Mouse (Mus musculus) midbrain, postnatal 0 days (tissue): ENCODE results near the gene Tlr8. TPM values are rescaled to one million over a fixed set of nuclear protein-coding genes. Genes with fewer than 3 reads are reported as not detected.

Source experiments
- ATAC-seq: fragments of 200-750 bp; cut with Nextera tagmentation; 2 replicates; pipeline ENCODE4 v1.8.0; 2017; ENCODE audit warnings: moderate number of reproducible peaks, mild to moderate bottlenecking, moderate TSS enrichment, moderate library complexity; ENCODE audit not compliant: low FRiP score
- DNase-seq: peaks from one replicate; pipeline ENCODE4 v3.0.0-alpha.2; 2015; ENCODE audit warnings: low spot score
- H3K27ac ChIP-seq: fragments of 300-500 bp; sonication (generic); 2 replicates; pipeline ENCODE4 v1.5.1; 2014; ENCODE audit warnings: low read depth, mild to moderate bottlenecking, low read length, mixed read lengths
- H3K27me3 ChIP-seq: fragments of 300-500 bp; sonication (generic); 2 replicates; pipeline ENCODE4 v1.6.1; 2014; ENCODE audit warnings: low read length, control low read depth, mixed read lengths; ENCODE audit not compliant: insufficient read depth
- H3K36me3 ChIP-seq: fragments of 300-500 bp; sonication (generic); 2 replicates; pipeline ENCODE4 v1.6.1; 2014; ENCODE audit warnings: low read length, control low read depth, mixed read lengths; ENCODE audit not compliant: insufficient read depth
- H3K4me1 ChIP-seq: fragments of 300-500 bp; sonication (generic); 2 replicates; pipeline ENCODE4 v1.6.1; 2014; ENCODE audit warnings: mild to moderate bottlenecking, control low read depth, antibody characterized with exemption, low read length, mixed read lengths; ENCODE audit not compliant: insufficient read depth
- H3K4me2 ChIP-seq: fragments of 300-500 bp; sonication (generic); 2 replicates; pipeline ENCODE4 v1.6.1; 2014; ENCODE audit warnings: low read depth, mild to moderate bottlenecking, low read length, mixed read lengths; ENCODE audit not compliant: poor library complexity, severe bottlenecking
- H3K4me3 ChIP-seq: fragments of 300-500 bp; sonication (generic); 2 replicates; pipeline ENCODE4 v1.5.1; 2014; ENCODE audit warnings: low read depth, mild to moderate bottlenecking, low read length, moderate library complexity
- H3K9ac ChIP-seq: fragments of 300-500 bp; sonication (generic); replicated peaks from 2 replicates; pipeline ENCODE4 v1.6.1; 2014; ENCODE audit warnings: mild to moderate bottlenecking, low read length, moderate library complexity, mixed read lengths; ENCODE audit not compliant: poor library complexity, severe bottlenecking
- H3K9me3 ChIP-seq: fragments of 300-500 bp; sonication (generic); 2 replicates; pipeline ENCODE4 v1.6.1; 2016; ENCODE audit warnings: low read length, control low read depth
- CTCF ChIP-seq: IDR thresholded peaks from 2 replicates; pipeline ENCODE4 v1.5.1; 2016; ENCODE audit warnings: antibody characterized with exemption, mild to moderate bottlenecking
- WGBS: fragments of 180-500 bp; shearing (Covaris S2); extraction: QIAGEN DNeasy Blood & Tissue Kit; methylation state at CpG from one replicate; pipeline ENCODE4 v1.1.7; 2014; 5-methylcytosine and 5-hydroxymethylcytosine counted together
- polyA plus RNA-seq: library from polyadenylated mRNA; unstranded; fragments of >200 nt; fragmentation: Nextera tagmentation; extraction: Ambion mirVana; gene quantifications from 2 replicates; pipeline ENCODE4 v1.2.1, GENCODE M21; 2015
- total RNA-seq: library from RNA; depleted of rRNA; stranded (reverse); fragments of >200 nt; gene quantifications from 2 replicates; pipeline ENCODE4 v1.2.3, GENCODE M21; 2014

Gene Tlr8
- total and polyA plus RNA-seq, 2 experiments from 2014 or later, result 0.05 to 0.11 TPM

DNA sequence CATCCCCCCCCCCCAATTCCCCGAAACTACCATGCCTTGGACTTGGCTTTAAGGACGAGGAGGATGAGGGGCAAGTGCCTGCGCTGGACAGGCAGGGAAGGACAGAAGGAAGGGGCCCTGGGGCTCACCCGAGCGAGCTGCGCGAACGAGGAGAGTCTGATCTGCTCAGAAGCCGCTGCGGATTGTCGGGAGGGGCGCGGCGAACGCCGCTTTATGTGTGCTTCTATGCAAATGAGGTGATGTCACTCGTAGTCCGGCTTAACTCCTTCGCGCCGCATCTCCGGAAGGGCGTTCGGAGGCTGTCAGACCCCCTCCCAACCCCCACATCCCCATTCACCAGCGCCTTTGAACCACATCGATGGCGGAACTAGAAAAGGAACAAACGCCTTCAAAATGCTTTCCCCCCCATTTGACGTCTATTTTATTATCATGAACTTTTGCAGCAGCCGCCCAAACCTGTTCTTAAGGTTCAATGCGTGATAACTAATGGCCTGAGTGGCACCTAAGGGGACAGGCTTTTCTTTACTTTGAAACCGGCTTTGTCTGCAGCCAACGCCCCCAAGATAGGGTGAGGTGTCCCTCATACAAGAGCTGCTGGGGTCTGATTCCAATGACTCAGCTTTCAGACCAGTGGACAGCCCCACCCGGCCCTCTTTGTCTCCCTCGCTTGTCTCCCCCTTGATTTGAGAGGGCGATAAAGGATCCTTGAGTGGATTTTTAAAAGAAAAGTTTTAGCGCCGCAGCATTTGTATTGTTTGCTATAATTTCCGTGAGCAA is 55.0 kb downstream of the Tlr8 start, which contains the start of gene Tmsb4x:
Gene Tmsb4x (minus strand): TSS at position 338 of the 777 bp plus-strand sequence.
- DNase-seq (peak; percentile 91), ATAC-seq (peak; percentile 91)
- WGBS, result 19% methylated on average over 39 of the region's 39 CpGs
- Histone ChIP-seq H3K4me2 (peak within 1 kb of the TSS; percentile 58), H3K4me3 (peak within 1 kb of the TSS; percentile 56), H3K27me3 (no peaks in the 10 kb centered on the region), H3K36me3 (no peaks in the 10 kb centered on the region), H3K9ac (peak within 1 kb of the TSS; percentile 88), H3K4me1 (no peaks in the 10 kb centered on the region), H3K27ac (peak within 1 kb of the TSS; percentile 89), H3K9me3 (no peaks in the 10 kb centered on the region)
- TF ChIP-seq CTCF, result no peak

DNA sequence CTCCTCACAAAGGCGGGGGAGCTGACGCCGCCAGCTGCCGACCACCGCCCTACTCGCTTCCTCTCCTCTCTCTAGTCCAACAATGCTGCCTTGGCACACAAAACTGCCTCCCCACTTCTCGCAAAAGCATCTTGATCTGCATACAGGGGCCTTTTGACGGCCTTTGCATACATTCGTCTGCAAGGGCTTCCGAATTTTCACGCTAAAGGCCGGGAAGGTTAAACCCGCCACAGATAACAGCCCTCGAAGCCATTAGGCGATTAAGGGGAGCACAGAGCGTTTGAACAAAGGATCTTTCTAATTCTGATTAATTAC is 55.7 kb downstream of the Tlr8 start:
- peak; percentile 60 for DNase-seq
- Histone ChIP-seq H3K4me3 (peak overlapping the region; percentile 56), H3K27me3 (no peaks in the 10 kb centered on the region), H3K36me3 (no peaks in the 10 kb centered on the region), H3K9ac (peak overlapping the region; percentile 88), H3K27ac (peak overlapping the region; percentile 89), H3K4me1 (no peaks in the 10 kb centered on the region), H3K9me3 (no peaks in the 10 kb centered on the region), H3K4me2 (peak overlapping the region; percentile 58)
- peak; percentile 41; the same call in 1 of the 2 replicates for ATAC-seq
- WGBS, result 18% methylated on average over 16 of the region's 16 CpGs
- no peak for TF ChIP-seq CTCF

DNA sequence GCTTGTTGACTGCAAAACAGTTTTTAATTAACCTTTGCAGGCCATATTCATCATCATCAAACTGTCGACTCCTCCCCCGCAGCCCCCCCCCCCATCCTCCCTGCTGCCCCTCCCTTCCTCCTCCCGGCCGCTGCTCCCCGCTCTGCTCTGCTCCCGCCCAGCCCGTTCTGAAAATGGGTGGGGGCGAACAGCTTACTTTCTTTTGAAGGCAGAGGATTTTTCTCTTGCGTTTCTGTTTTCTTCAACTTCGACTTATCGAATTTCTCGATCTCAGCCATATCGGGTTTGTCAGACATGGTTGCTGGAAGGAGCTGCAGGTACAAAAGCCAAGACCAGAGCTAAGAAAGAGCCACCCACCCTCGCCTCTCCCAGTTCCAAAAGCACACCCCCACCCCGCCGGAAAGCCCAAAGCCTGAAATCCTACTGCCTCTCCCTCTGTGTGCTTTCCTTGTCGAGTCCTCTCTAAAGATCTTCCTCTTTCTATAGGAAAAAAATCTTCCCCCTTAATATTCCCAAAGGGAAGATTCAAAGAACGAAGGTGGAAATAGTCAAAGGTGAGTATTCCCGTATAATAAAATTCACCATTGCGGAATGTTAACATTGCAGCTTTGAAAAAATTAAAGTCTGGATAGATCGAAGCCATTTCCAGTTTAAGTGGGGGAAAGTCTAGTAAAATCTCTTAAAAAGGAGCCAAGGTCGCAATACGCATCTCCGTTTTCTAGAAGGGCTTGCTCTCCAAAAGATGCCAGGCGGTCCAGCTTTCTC is 56.2 kb downstream of the Tlr8 start:
- Histone ChIP-seq H3K4me2 (peak overlapping the region; percentile 58), H3K9ac (peak overlapping the region; percentile 88), H3K27me3 (no peaks in the 10 kb centered on the region), H3K4me1 (no peaks in the 10 kb centered on the region), H3K27ac (peak overlapping the region; percentile 89), H3K9me3 (no peaks in the 10 kb centered on the region), H3K36me3 (no peaks in the 10 kb centered on the region), H3K4me3 (peak overlapping the region; percentile 56)
- DNase-seq (no peak), ATAC-seq (no peak)
- no peak for TF ChIP-seq CTCF
- 20% methylated on average over 25 of the region's 25 CpGs for WGBS

DNA sequence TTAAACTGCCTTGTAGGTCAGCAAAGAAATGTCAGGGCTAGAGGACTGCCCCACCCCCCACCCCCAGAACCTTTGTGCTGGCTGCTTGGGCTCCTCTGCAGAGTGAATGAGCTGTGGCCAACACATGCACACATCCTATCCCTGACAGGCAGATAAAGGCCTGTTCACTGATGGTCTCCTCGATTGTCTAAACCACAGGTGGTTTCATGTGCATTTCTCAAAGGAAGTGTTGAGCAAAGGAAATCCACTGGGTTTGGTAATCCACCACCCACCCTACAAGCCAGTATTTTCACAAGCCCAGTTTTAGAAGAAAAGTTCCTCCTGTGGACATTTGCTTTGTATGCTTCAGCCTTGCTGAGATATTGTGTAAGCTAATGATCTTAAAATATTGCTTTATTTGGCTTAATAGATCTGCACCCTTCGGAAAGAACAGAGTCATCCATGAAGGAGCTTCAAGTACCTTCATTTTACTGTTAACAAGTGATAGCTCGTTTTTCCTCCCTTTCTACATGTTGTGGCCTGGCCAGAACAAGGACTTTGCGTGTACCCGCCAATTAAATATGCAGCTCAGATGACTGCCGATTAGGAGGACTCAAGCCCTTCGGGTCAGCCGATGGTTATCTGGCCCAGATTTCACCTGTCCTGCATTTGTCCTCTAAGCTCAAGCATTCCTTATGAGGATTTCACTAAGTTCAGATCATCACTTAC is 58.2 kb downstream of the Tlr8 start:
- H3K9ac ChIP-seq, result no peak overlapping the region
- no peak for TF ChIP-seq CTCF
- peak overlapping the region; percentile 56; the same call in 1 of the 2 replicates for H3K4me3 ChIP-seq
- no peak for ATAC-seq
- no peaks in the 10 kb centered on the region for H3K27me3 ChIP-seq
- peak; percentile 22 for DNase-seq
- H3K9me3 ChIP-seq, result no peaks in the 10 kb centered on the region
- peak overlapping the region; percentile 58 for H3K4me2 ChIP-seq
- H3K4me1 ChIP-seq, result no peaks in the 10 kb centered on the region
- no peaks in the 10 kb centered on the region for H3K36me3 ChIP-seq
- 44% methylated on average over 8 of the region's 8 CpGs for WGBS
- H3K27ac ChIP-seq, result no peak overlapping the region

DNA sequence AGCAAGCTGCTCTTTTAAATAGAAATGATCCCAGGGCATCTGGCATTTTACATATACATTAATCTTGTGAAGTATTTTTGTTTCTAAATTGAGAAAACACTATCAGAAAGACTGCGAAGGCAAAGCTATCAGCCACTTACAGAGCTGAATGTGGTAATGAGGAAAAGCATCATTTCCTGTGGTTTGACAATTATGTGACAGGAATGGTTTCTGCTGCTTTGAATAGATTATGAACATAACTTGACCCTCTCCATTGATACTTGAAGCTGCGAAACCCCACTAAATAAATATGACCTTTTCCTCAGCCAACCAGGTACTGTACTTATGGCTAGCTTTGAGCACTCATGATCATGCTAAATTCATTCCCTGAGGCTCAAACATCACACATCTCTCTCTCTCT is 62.8 kb downstream of the Tlr8 start:
- WGBS, result 86% methylated on average over 2 of the region's 2 CpGs
- Histone ChIP-seq H3K9me3 (no peaks in the 10 kb centered on the region), H3K36me3 (no peaks in the 10 kb centered on the region)

More for the DNA sequence above, 62.8 kb downstream of the Tlr8 start:
- Histone ChIP-seq H3K9ac (no peak overlapping the region), H3K27me3 (no peaks in the 10 kb centered on the region; the same call in 1 of the 2 replicates), H3K4me2 (no peak overlapping the region), H3K27ac (no peak overlapping the region), H3K4me1 (no peaks in the 10 kb centered on the region), H3K4me3 (no peak overlapping the region)
- ATAC-seq (no peak), DNase-seq (no peak)
- no peak for TF ChIP-seq CTCF
